Mouse (Mus musculus): ENCODE data around the gene Abcb11. TPM values are rescaled to one million over a fixed set of nuclear protein-coding genes. Genes with fewer than 3 reads are reported as not detected.

Abcb11 gene
- polyA plus RNA-seq, 1 experiment from 2014 or later, result 0.13 TPM

DNA sequence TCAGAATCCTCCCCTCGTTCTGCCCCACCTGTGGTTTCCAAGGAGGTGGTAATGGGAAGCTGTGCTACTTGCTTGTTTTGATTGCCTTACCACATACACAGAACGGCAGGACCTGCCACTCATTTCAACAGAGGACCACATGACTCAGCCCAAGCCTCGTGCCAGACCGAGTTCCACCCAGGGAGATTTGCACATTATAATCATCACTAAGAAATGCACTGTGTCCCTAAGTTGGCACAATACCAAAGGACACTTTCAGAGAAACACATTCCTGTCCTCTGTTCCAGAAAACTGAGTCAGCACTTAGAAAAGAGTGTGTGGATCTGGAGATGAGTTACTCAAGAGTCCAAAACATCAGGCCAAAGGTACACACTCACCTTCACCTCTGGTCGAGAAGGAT is 53.4 kb downstream of the Abcb11 start:
- Histone ChIP-seq H3K4me2 (replicated peaks; ENCODE audit: low read depth, low read length) (no peak overlapping the region), H3K36me3 (ENCODE audit: insufficient read depth, low read length) (no peaks in the 10 kb centered on the region), H3K4me3 (ENCODE audit: low read depth, low read length) (no peak overlapping the region), H3K9me3 (ENCODE audit: low read length) (no peaks in the 10 kb centered on the region), H3K4me1 (ENCODE audit: insufficient read depth, low read depth, low read length) (no peaks in the 10 kb centered on the region), H3K27me3 (replicated peaks; ENCODE audit: insufficient read depth, low read length) (no peaks in the 10 kb centered on the region), H3K27ac (ENCODE audit: low read length) (no peak overlapping the region), H3K9ac (replicated peaks; ENCODE audit: low read depth) (no peak overlapping the region)
- TF ChIP-seq CTCF (IDR thresholded peaks at IDR 0.05) (no peak), EP300 (IDR thresholded peaks at IDR 0.05) (no peak)
- no peak for ATAC-seq
- 42% methylated on average over 5 of the region's 5 CpGs for WGBS
- peak; percentile 10 for DNase-seq (ENCODE audit: low spot score)

GRCm38 (mm10) chr2:69275875-69276274 is 66.5 kb downstream of the Abcb11 start:
- peak; percentile 73 for TF ChIP-seq CTCF (IDR thresholded peaks at IDR 0.05)
- no peak for TF ChIP-seq EP300 (IDR thresholded peaks at IDR 0.05)
- no peak overlapping the region for H3K9ac ChIP-seq (replicated peaks; ENCODE audit: low read depth)
- H3K4me1 ChIP-seq (ENCODE audit: insufficient read depth, low read depth, low read length), result no peaks in the 10 kb centered on the region
- no peak overlapping the region for H3K4me2 ChIP-seq (replicated peaks; ENCODE audit: low read depth, low read length)
- H3K4me3 ChIP-seq (ENCODE audit: low read depth, low read length), result no peak overlapping the region
- H3K27me3 ChIP-seq (replicated peaks; ENCODE audit: insufficient read depth, low read length), result no peaks in the 10 kb centered on the region
- WGBS, result 9% methylated on average over 1 of the region's 1 CpGs
- ATAC-seq, result peak; percentile 52; the same call in 1 of the 2 replicates
- no peaks in the 10 kb centered on the region for H3K9me3 ChIP-seq (ENCODE audit: low read length)
- H3K27ac ChIP-seq (ENCODE audit: low read length), result no peak overlapping the region
- H3K36me3 ChIP-seq (ENCODE audit: insufficient read depth, low read length), result no peaks in the 10 kb centered on the region
- peak; percentile 86 for DNase-seq (ENCODE audit: low spot score)

DNA sequence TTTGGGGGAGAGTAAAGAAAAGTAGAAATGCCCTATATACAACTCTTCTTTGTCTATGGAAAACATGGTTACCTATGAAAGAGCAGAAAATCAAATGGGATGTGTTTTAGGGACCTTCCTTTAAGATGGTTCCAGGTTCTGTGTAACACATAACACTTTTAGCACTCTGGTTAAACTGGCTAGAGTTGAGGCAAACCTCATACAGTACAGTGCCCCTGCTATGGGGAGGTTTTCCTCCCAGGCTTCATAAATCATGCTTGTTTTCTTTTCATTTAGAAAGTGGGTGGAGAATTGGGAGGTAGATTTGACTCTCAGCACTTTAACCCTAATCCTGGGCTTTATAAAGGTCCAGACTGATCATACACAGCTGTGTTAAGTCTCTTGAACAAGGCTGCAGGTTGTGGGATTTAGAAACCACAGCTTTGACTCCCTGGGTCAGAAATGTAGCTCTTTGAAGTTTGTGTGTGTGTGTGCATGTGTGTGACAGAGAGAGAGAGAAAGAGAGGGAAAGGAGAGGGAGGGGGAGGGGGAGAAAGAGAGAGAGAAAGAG is 78.3 kb downstream of the Abcb11 start:
- no peaks in the 10 kb centered on the region for H3K36me3 ChIP-seq (ENCODE audit: insufficient read depth, low read length)
- no peak for DNase-seq (ENCODE audit: low spot score)
- H3K9me3 ChIP-seq (ENCODE audit: low read length), result no peaks in the 10 kb centered on the region
- H3K4me1 ChIP-seq (ENCODE audit: insufficient read depth, low read depth, low read length), result no peaks in the 10 kb centered on the region
- H3K4me3 ChIP-seq (ENCODE audit: low read depth, low read length), result no peak overlapping the region
- H3K27me3 ChIP-seq (replicated peaks; ENCODE audit: insufficient read depth, low read length), result no peaks in the 10 kb centered on the region
- H3K9ac ChIP-seq (replicated peaks; ENCODE audit: low read depth), result no peak overlapping the region
- no peak overlapping the region for H3K4me2 ChIP-seq (replicated peaks; ENCODE audit: low read depth, low read length)
- TF ChIP-seq CTCF (IDR thresholded peaks at IDR 0.05), result no peak
- TF ChIP-seq EP300 (IDR thresholded peaks at IDR 0.05), result no peak
- H3K27ac ChIP-seq (ENCODE audit: low read length), result no peak overlapping the region
- no peak for ATAC-seq

DNA sequence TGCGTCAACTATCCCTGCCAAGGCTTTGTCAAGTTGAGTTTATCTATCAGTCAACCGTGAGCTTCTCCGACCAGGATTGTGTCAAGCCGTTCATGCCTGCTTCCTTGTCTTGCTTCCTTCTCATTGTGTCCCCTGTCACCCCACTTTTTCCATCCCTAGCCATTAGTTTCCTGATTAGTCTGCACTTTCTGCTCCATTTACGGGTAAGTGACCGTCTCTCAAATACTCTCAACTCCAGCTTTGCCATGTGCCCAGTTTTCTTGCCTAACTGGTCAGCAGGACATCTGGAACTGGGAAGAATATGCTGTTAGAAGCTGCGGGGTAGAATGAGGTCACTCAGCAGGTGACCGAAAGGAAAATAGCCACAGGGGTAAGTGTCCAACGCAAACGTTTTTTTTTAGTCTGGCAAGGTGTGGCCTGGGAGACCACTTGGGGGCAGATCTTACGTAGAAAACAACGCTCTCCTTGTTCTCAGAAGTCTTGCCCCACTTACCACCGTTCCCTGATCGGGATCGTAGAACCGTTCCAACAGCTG is 94.1 kb downstream of the Abcb11 start:
- ATAC-seq (no peak), DNase-seq (ENCODE audit: low spot score) (no peak)
- H3K4me1 ChIP-seq (ENCODE audit: insufficient read depth, low read depth, low read length), result no peaks in the 10 kb centered on the region
- no peak overlapping the region for H3K9ac ChIP-seq (replicated peaks; ENCODE audit: low read depth)
- H3K27me3 ChIP-seq (replicated peaks; ENCODE audit: insufficient read depth, low read length), result no peaks in the 10 kb centered on the region
- no peaks in the 10 kb centered on the region for H3K36me3 ChIP-seq (ENCODE audit: insufficient read depth, low read length)
- H3K9me3 ChIP-seq (ENCODE audit: low read length), result no peaks in the 10 kb centered on the region
- TF ChIP-seq EP300 (IDR thresholded peaks at IDR 0.05) (no peak), CTCF (IDR thresholded peaks at IDR 0.05) (no peak)
- 38% methylated on average over 16 of the region's 16 CpGs for WGBS
- H3K27ac ChIP-seq (ENCODE audit: low read length), result no peak overlapping the region
- H3K4me3 ChIP-seq (ENCODE audit: low read depth, low read length), result no peak overlapping the region
- no peak overlapping the region for H3K4me2 ChIP-seq (replicated peaks; ENCODE audit: low read depth, low read length)

DNA sequence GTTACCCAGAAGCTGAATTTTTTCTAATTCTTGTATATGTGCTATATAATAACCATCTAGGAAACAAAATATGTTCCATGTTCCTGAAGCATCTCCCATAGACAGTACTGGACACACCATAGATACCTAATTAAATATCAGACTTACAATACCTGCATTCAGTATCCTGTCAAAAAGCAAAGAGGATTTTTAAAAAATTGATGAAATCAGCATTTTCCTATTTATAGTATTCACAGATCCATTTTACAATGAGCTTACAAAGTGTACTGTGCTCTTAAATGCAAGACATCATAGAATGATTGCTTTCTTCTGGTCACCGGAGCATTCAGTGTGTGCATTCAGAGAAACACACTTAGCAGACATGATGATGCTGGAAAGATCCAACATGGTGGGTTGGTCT is 95.3 kb downstream of the Abcb11 start:
- H3K4me3 ChIP-seq (ENCODE audit: low read depth, low read length), result no peak overlapping the region
- H3K9me3 ChIP-seq (ENCODE audit: low read length), result no peaks in the 10 kb centered on the region
- WGBS, result 97% methylated on average over 1 of the region's 1 CpGs
- H3K27ac ChIP-seq (ENCODE audit: low read length), result no peak overlapping the region
- no peak for DNase-seq (ENCODE audit: low spot score)
- TF ChIP-seq CTCF (IDR thresholded peaks at IDR 0.05) (no peak), EP300 (IDR thresholded peaks at IDR 0.05) (no peak)
- no peaks in the 10 kb centered on the region for H3K27me3 ChIP-seq (replicated peaks; ENCODE audit: insufficient read depth, low read length)
- H3K4me1 ChIP-seq (ENCODE audit: insufficient read depth, low read depth, low read length), result no peaks in the 10 kb centered on the region
- no peak overlapping the region for H3K4me2 ChIP-seq (replicated peaks; ENCODE audit: low read depth, low read length)
- ATAC-seq, result no peak
- no peak overlapping the region for H3K9ac ChIP-seq (replicated peaks; ENCODE audit: low read depth)
- H3K36me3 ChIP-seq (ENCODE audit: insufficient read depth, low read length), result no peaks in the 10 kb centered on the region

GRCm38 (mm10) chr2:69244924-69245323 is 97.5 kb downstream of the Abcb11 start:
- peak; percentile 80 for DNase-seq (ENCODE audit: low spot score)
- no peak overlapping the region for H3K4me3 ChIP-seq (ENCODE audit: low read depth, low read length)
- H3K4me2 ChIP-seq (replicated peaks; ENCODE audit: low read depth, low read length), result no peak overlapping the region
- TF ChIP-seq CTCF (IDR thresholded peaks at IDR 0.05) (no peak), EP300 (IDR thresholded peaks at IDR 0.05) (no peak)
- no peak overlapping the region for H3K9ac ChIP-seq (replicated peaks; ENCODE audit: low read depth)
- H3K9me3 ChIP-seq (ENCODE audit: low read length), result no peaks in the 10 kb centered on the region
- no peaks in the 10 kb centered on the region for H3K27me3 ChIP-seq (replicated peaks; ENCODE audit: insufficient read depth, low read length)
- H3K27ac ChIP-seq (ENCODE audit: low read length), result no peak overlapping the region
- H3K4me1 ChIP-seq (ENCODE audit: insufficient read depth, low read depth, low read length), result no peaks in the 10 kb centered on the region
- H3K36me3 ChIP-seq (ENCODE audit: insufficient read depth, low read length), result no peaks in the 10 kb centered on the region
- 35% methylated on average over 2 of the region's 2 CpGs for WGBS
- peak; percentile 66 for ATAC-seq

GRCm38 (mm10) chr2:69239315-69239714 is 103.1 kb downstream of the Abcb11 start:
- H3K4me1 ChIP-seq (ENCODE audit: insufficient read depth, low read depth, low read length), result no peaks in the 10 kb centered on the region
- no peaks in the 10 kb centered on the region for H3K9me3 ChIP-seq (ENCODE audit: low read length)
- 57% methylated on average over 9 of the region's 9 CpGs for WGBS

More at GRCm38 (mm10) chr2:69239315-69239714, 103.1 kb downstream of the Abcb11 start:
- ATAC-seq (no peak), DNase-seq (ENCODE audit: low spot score) (no peak)
- Histone ChIP-seq H3K27ac (ENCODE audit: low read length) (no peak overlapping the region), H3K36me3 (ENCODE audit: insufficient read depth, low read length) (no peaks in the 10 kb centered on the region), H3K4me3 (ENCODE audit: low read depth, low read length) (no peak overlapping the region), H3K27me3 (replicated peaks; ENCODE audit: insufficient read depth, low read length) (no peaks in the 10 kb centered on the region), H3K9ac (replicated peaks; ENCODE audit: low read depth) (no peak overlapping the region), H3K4me2 (replicated peaks; ENCODE audit: low read depth, low read length) (no peak overlapping the region)
- TF ChIP-seq CTCF (IDR thresholded peaks at IDR 0.05), result no peak
- no peak for TF ChIP-seq EP300 (IDR thresholded peaks at IDR 0.05)

Data from lung, postnatal 0 days (tissue).